Mouse (Mus musculus) myocyte (in vitro differentiated cells): Measurements from ENCODE around the gene Nat8f6.

Experiments
- E2F4 ChIP-seq: IDR thresholded peaks from one replicate; pipeline ENCODE4 v1.6.1; 2011; ENCODE audit warnings: mild to moderate bottlenecking, control low read depth, moderate library complexity; ENCODE audit not compliant: insufficient read depth
- MYOG ChIP-seq, 3 experiments: IDR thresholded peaks; one replicate each; pipeline ENCODE4 v1.6.1; 2011; ENCODE audit warnings: control low read depth in 2 of 3, low read depth in 2 of 3, mild to moderate bottlenecking in 2 of 3; ENCODE audit not compliant: insufficient read length in 2 of 3, control insufficient read depth in 1 of 3, insufficient read depth in 1 of 3
- POLR2A ChIP-seq: IDR thresholded peaks from one replicate; pipeline ENCODE4 v1.6.1; 2011; ENCODE audit warnings: low read depth, mild to moderate bottlenecking, control low read depth, moderate library complexity; ENCODE audit not compliant: insufficient read length
- POLR2AphosphoS2 ChIP-seq: IDR thresholded peaks from one replicate; pipeline ENCODE4 v1.6.1; 2011; ENCODE audit warnings: low read depth, control low read depth; ENCODE audit not compliant: insufficient read length
- SRF ChIP-seq: IDR thresholded peaks from one replicate; pipeline ENCODE4 v1.6.1; 2011; ENCODE audit warnings: low read depth; ENCODE audit not compliant: control insufficient read depth, insufficient read length
- USF1 ChIP-seq: IDR thresholded peaks from one replicate; pipeline ENCODE4 v1.6.1; 2011; ENCODE audit warnings: low read depth, mild to moderate bottlenecking, control low read depth, moderate library complexity

DNA sequence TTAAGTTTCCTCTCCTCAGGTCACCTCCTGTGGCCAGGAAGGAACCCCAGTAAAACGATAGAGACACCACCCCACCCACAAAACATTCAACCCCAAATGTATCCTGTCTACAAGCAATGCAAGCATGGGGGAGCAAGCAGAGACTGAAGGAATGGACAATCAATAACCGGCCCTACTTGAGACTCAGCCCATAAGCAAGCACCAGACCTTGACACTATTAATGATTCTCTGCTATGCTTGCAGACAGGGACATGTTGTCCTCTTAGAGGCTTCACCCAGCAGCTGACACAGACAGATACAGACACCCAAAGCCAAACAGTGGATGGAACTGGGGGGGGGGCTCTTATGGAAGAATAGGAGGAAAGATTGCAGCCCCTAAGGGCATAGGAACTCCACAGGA, 5.1 kb upstream of the Nat8f6 start:
- TF ChIP-seq POLR2A (no peak), SRF (no peak), USF1 (no peak), POLR2AphosphoS2 (no peak), MYOG (IDR thresholded peaks at IDR 0.05; ENCODE audit: control insufficient read depth in 1 of 3, insufficient read depth in 1 of 3, insufficient read length in 2 of 3, low read depth in 2 of 3) (no peak), E2F4 (no peak)
